ENCODE assay signal across 21 mouse cellular contexts in genomic region chr13:84572231-84572630, GRCm38 (mm10).
DNase-seq lines count a peak whose midpoint lies in the region; ATAC-seq and TF ChIP-seq lines count a peak whose summit lies in the region.
"Had no signal": no experiment of that assay in that cellular context is flagged by ENCODE, and none has a peak within 500 bp of the region (broad histone marks: within the 10 kb centered on the region; RNA-seq: fewer than 3 reads in every experiment).

No protein-coding gene starts in this region.

- TF ChIP-seq CTCF in brain, embryonic 14.5 days (IDR thresholded peaks at IDR 0.05; ENCODE audit: borderline replicate concordance, extremely low read depth, insufficient read depth, insufficient read length), result no peak
- TF ChIP-seq CTCF in forebrain, postnatal 0 days (IDR thresholded peaks at IDR 0.05; ENCODE audit: low read depth), result no peak

- no peak for TF ChIP-seq POLR2A in brain, embryonic 14.5 days (IDR thresholded peaks at IDR 0.05; ENCODE audit: borderline replicate concordance, extremely low read depth, insufficient read depth, insufficient read length, poor library complexity, severe bottlenecking)

- WGBS in forebrain, postnatal 0 days, result 46% methylated on average over 2 of the region's 2 CpGs
- WGBS in midbrain, embryonic 13.5 days, result 77% methylated on average over 2 of the region's 2 CpGs

- no peak overlapping the region for H3K4me3 ChIP-seq in forebrain, postnatal 0 days (ENCODE audit: low read depth, low read length)
- H3K4me3 ChIP-seq in midbrain, embryonic 13.5 days (replicated peaks), result no peak overlapping the region
- H3K4me3 ChIP-seq: erythroblast, embryonic 14.5 days; heart, embryonic 10.5 days; intestine, embryonic 15.5 days; kidney, embryonic 15.5 days; limb, embryonic 12.5 days; stomach, embryonic 15.5 days had no signal

- ATAC-seq in forebrain, postnatal 0 days, result no peak
- ATAC-seq in midbrain, embryonic 13.5 days, result no peak
- ATAC-seq: intestine, embryonic 15.5 days had no signal

- H3K9ac ChIP-seq in forebrain, postnatal 0 days, result no peak overlapping the region
- H3K9ac ChIP-seq in midbrain, embryonic 13.5 days (replicated peaks), result no peak overlapping the region
- H3K9ac ChIP-seq: intestine, embryonic 15.5 days; kidney, embryonic 15.5 days; limb, embryonic 12.5 days; liver, embryonic 14.5 days; stomach, embryonic 15.5 days had no signal

- no peaks in the 10 kb centered on the region for H3K36me3 ChIP-seq in forebrain, postnatal 0 days (ENCODE audit: insufficient read depth)
- no peaks in the 10 kb centered on the region for H3K36me3 ChIP-seq in midbrain, embryonic 13.5 days
- H3K36me3 ChIP-seq: heart, embryonic 10.5 days; intestine, embryonic 15.5 days; kidney, embryonic 15.5 days; limb, embryonic 12.5 days; stomach, embryonic 15.5 days had no signal

- H3K9me3 ChIP-seq in forebrain, postnatal 0 days (ENCODE audit: low read length), result no peaks in the 10 kb centered on the region
- no peaks in the 10 kb centered on the region for H3K9me3 ChIP-seq in midbrain, embryonic 13.5 days
- H3K9me3 ChIP-seq: heart, embryonic 10.5 days; intestine, embryonic 15.5 days; kidney, embryonic 15.5 days; limb, embryonic 12.5 days; stomach, embryonic 15.5 days had no signal

- peak; percentile 23 for DNase-seq in cerebellum, adult 9-10 months
- no peak for DNase-seq in cerebellum, adult 11 months
- DNase-seq in brain, embryonic 14.5 days (ENCODE audit: low read depth), result peak; percentile 58
- peak; percentile 20 for DNase-seq in forebrain, postnatal 0 days
- DNase-seq in liver, result no peak
- DNase-seq in heart, postnatal 14 days, result no peak
- no peak for DNase-seq in frontal cortex, adult 2 months (ENCODE audit: extremely low spot score in 1 of 2, low spot score in 1 of 2)
- DNase-seq: adrenal gland, adult 2 months; cerebellum, adult 11-12 months; cerebellum, postnatal 36 days; heart, postnatal 10 days; layer of hippocampus, postnatal 36 days; right cerebral cortex, postnatal 14 days had no signal

- H3K4me2 ChIP-seq in forebrain, postnatal 0 days (ENCODE audit: low read depth), result no peak overlapping the region
- H3K4me2 ChIP-seq in midbrain, embryonic 13.5 days (replicated peaks), result no peak overlapping the region
- H3K4me2 ChIP-seq: intestine, embryonic 15.5 days; kidney, embryonic 15.5 days; limb, embryonic 12.5 days; stomach, embryonic 15.5 days had no signal

- H3K27me3 ChIP-seq in forebrain, postnatal 0 days (ENCODE audit: insufficient read depth, low read length), result no peaks in the 10 kb centered on the region
- no peaks in the 10 kb centered on the region for H3K27me3 ChIP-seq in midbrain, embryonic 13.5 days
- H3K27me3 ChIP-seq: intestine, embryonic 15.5 days; kidney, embryonic 15.5 days; limb, embryonic 12.5 days; stomach, embryonic 15.5 days had no signal

- intact Hi-C loops in heart, postnatal 14 days (cut with DNase I), result no loop called here

- H3K4me1 ChIP-seq in forebrain, postnatal 0 days (ENCODE audit: insufficient read depth), result peaks cover 18% of the 10 kb centered on the region
- H3K4me1 ChIP-seq in midbrain, embryonic 13.5 days (replicated peaks), result peaks cover 27% of the 10 kb centered on the region
- H3K4me1 ChIP-seq: heart, embryonic 10.5 days; intestine, embryonic 15.5 days; kidney, embryonic 15.5 days; limb, embryonic 12.5 days; stomach, embryonic 15.5 days had no signal

- H3K27ac ChIP-seq in forebrain, postnatal 0 days (ENCODE audit: low read depth, low read length), result peak overlapping the region; percentile 83; the same call in 1 of the 2 replicates
- H3K27ac ChIP-seq in midbrain, embryonic 13.5 days, result peak overlapping the region; percentile 82; the same call in 1 of the 2 replicates
- H3K27ac ChIP-seq: heart, embryonic 10.5 days; intestine, embryonic 15.5 days; kidney, embryonic 15.5 days; limb, embryonic 12.5 days; liver, embryonic 14.5 days; stomach, embryonic 15.5 days had no signal

Comparison
In these comparisons a context has a peak if more than half of its experiments do, and no peak if none do; other contexts are left out.
1. DNase-seq: peak in cerebellum, adult 9-10 months (single experiment), brain, embryonic 14.5 days (single experiment) and forebrain, postnatal 0 days (single experiment); none in cerebellum, adult 11 months (single experiment), liver (single experiment), heart, postnatal 14 days (0 of 2) and frontal cortex, adult 2 months (0 of 2).